Mouse (Mus musculus): ENCODE results near the gene Cerk. TPM values are rescaled to one million over a fixed set of nuclear protein-coding genes. Genes with fewer than 3 reads are reported as not detected.
"Not testable (repeated sequence)": the region's sequence is repeated elsewhere in the genome, so short reads cannot be mapped to it uniquely, and the experiment has no call there.

The Cerk gene
- polyA plus RNA-seq, 1 experiment = 113 TPM

- peaks cover 26% of the 10 kb centered on the region for H3K4me1 ChIP-seq (ENCODE audit: control insufficient read depth, insufficient read depth, low read length)
- TF ChIP-seq POLR2A (IDR thresholded peaks at IDR 0.05; ENCODE audit: insufficient read depth, low read depth, low read length) (no peak), CTCF (IDR thresholded peaks at IDR 0.05; ENCODE audit: insufficient read depth, low read depth, low read length) (no peak)
- WGBS = 80% methylated on average over 21 of the region's 21 CpGs
- no peak overlapping the region for H3K4me3 ChIP-seq (ENCODE audit: insufficient read depth, low read depth, low read length)
- H3K27ac ChIP-seq (ENCODE audit: insufficient read depth, low read depth, low read length) = no peak overlapping the region
Observed at GRCm38 (mm10) chr15:86164718-86165345, 21.1 kb downstream of the Cerk start.

- H3K4me3 ChIP-seq (ENCODE audit: insufficient read depth, low read depth, low read length); H3K4me1 ChIP-seq (ENCODE audit: control insufficient read depth, insufficient read depth, low read length); H3K27ac ChIP-seq (ENCODE audit: insufficient read depth, low read depth, low read length): not testable (repeated sequence)
- WGBS = 97% methylated on average over 3 of the region's 3 CpGs
- TF ChIP-seq CTCF (IDR thresholded peaks at IDR 0.05; ENCODE audit: insufficient read depth, low read depth, low read length) = 0 out of 2 replicates have a peak, but pooled peaks have one; percentile 20
Observed at GRCm38 (mm10) chr15:86161800-86162199, 24.1 kb downstream of the Cerk start.

- no peak for TF ChIP-seq POLR2A (IDR thresholded peaks at IDR 0.05; ENCODE audit: insufficient read depth, low read depth, low read length)
- no peak for TF ChIP-seq CTCF (IDR thresholded peaks at IDR 0.05; ENCODE audit: insufficient read depth, low read depth, low read length)
Observed at GRCm38 (mm10) chr15:86160906-86161305, 25.0 kb downstream of the Cerk start.

GRCm38 (mm10) chr15:86159719-86160118 lies 26.2 kb downstream of the Cerk start:
- 87% methylated on average over 5 of the region's 5 CpGs for WGBS
- H3K4me1 ChIP-seq (ENCODE audit: control insufficient read depth, insufficient read depth, low read length) = no peaks in the 10 kb centered on the region
- H3K27ac ChIP-seq (ENCODE audit: insufficient read depth, low read depth, low read length) = no peak overlapping the region
- no peak overlapping the region for H3K4me3 ChIP-seq (ENCODE audit: insufficient read depth, low read depth, low read length)
- no peak for TF ChIP-seq POLR2A (IDR thresholded peaks at IDR 0.05; ENCODE audit: insufficient read depth, low read depth, low read length)
- no peak for TF ChIP-seq CTCF (IDR thresholded peaks at IDR 0.05; ENCODE audit: insufficient read depth, low read depth, low read length)

More at GRCm38 (mm10) chr15:86160906-86161305, 25.0 kb downstream of the Cerk start:
- Histone ChIP-seq H3K27ac (ENCODE audit: insufficient read depth, low read depth, low read length) (no peak overlapping the region), H3K4me3 (ENCODE audit: insufficient read depth, low read depth, low read length) (no peak overlapping the region), H3K4me1 (ENCODE audit: control insufficient read depth, insufficient read depth, low read length) (no peaks in the 10 kb centered on the region)
- WGBS = 88% methylated on average over 10 of the region's 10 CpGs

GRCm38 (mm10) chr15:86159093-86159492 lies 26.8 kb downstream of the Cerk start:
- TF ChIP-seq POLR2A (IDR thresholded peaks at IDR 0.05; ENCODE audit: insufficient read depth, low read depth, low read length) (no peak), CTCF (IDR thresholded peaks at IDR 0.05; ENCODE audit: insufficient read depth, low read depth, low read length) (no peak)
- H3K4me3 ChIP-seq (ENCODE audit: insufficient read depth, low read depth, low read length) = no peak overlapping the region
- H3K4me1 ChIP-seq (ENCODE audit: control insufficient read depth, insufficient read depth, low read length) = no peaks in the 10 kb centered on the region
- no peak overlapping the region for H3K27ac ChIP-seq (ENCODE audit: insufficient read depth, low read depth, low read length)
- 90% methylated on average over 16 of the region's 16 CpGs for WGBS

- no peak overlapping the region for H3K27ac ChIP-seq (ENCODE audit: insufficient read depth, low read depth, low read length)
- TF ChIP-seq CTCF (IDR thresholded peaks at IDR 0.05; ENCODE audit: insufficient read depth, low read depth, low read length) = no peak
- no peak for TF ChIP-seq POLR2A (IDR thresholded peaks at IDR 0.05; ENCODE audit: insufficient read depth, low read depth, low read length)
- no peaks in the 10 kb centered on the region for H3K4me1 ChIP-seq (ENCODE audit: control insufficient read depth, insufficient read depth, low read length)
- 80% methylated on average over 5 of the region's 5 CpGs for WGBS
- H3K4me3 ChIP-seq (ENCODE audit: insufficient read depth, low read depth, low read length) = no peak overlapping the region
Observed at GRCm38 (mm10) chr15:86156492-86156891, 29.4 kb downstream of the Cerk start.

GRCm38 (mm10) chr15:86153481-86153960 lies 32.4 kb downstream of the Cerk start:
- 80% methylated on average over 12 of the region's 12 CpGs for WGBS
- TF ChIP-seq POLR2A (IDR thresholded peaks at IDR 0.05; ENCODE audit: insufficient read depth, low read depth, low read length) = no peak
- TF ChIP-seq CTCF (IDR thresholded peaks at IDR 0.05; ENCODE audit: insufficient read depth, low read depth, low read length) = no peak

GRCm38 (mm10) chr15:86150593-86150992 lies 35.3 kb downstream of the Cerk start:
- TF ChIP-seq CTCF (IDR thresholded peaks at IDR 0.05; ENCODE audit: insufficient read depth, low read depth, low read length) = no peak
- no peak for TF ChIP-seq POLR2A (IDR thresholded peaks at IDR 0.05; ENCODE audit: insufficient read depth, low read depth, low read length)
- no peak overlapping the region for H3K27ac ChIP-seq (ENCODE audit: insufficient read depth, low read depth, low read length)
- WGBS = 79% methylated on average over 4 of the region's 4 CpGs
- H3K4me1 ChIP-seq (ENCODE audit: control insufficient read depth, insufficient read depth, low read length) = no peaks in the 10 kb centered on the region
- no peak overlapping the region for H3K4me3 ChIP-seq (ENCODE audit: insufficient read depth, low read depth, low read length)

More at GRCm38 (mm10) chr15:86153481-86153960, 32.4 kb downstream of the Cerk start:
- H3K27ac ChIP-seq (ENCODE audit: insufficient read depth, low read depth, low read length) = no peak overlapping the region
- no peak overlapping the region for H3K4me3 ChIP-seq (ENCODE audit: insufficient read depth, low read depth, low read length)
- no peaks in the 10 kb centered on the region for H3K4me1 ChIP-seq (ENCODE audit: control insufficient read depth, insufficient read depth, low read length)

- Histone ChIP-seq H3K27ac (ENCODE audit: insufficient read depth, low read depth, low read length) (no peak overlapping the region), H3K4me1 (ENCODE audit: control insufficient read depth, insufficient read depth, low read length) (no peaks in the 10 kb centered on the region), H3K4me3 (ENCODE audit: insufficient read depth, low read depth, low read length) (no peak overlapping the region)
- WGBS = 92% methylated on average over 8 of the region's 8 CpGs
- TF ChIP-seq POLR2A (IDR thresholded peaks at IDR 0.05; ENCODE audit: insufficient read depth, low read depth, low read length) (no peak), CTCF (IDR thresholded peaks at IDR 0.05; ENCODE audit: insufficient read depth, low read depth, low read length) (no peak)
Observed at GRCm38 (mm10) chr15:86146922-86147321, 39.0 kb downstream of the Cerk start.
